Mouse (Mus musculus): ENCODE measurements around the gene Cdc42ep4. TPM values are rescaled to one million over a fixed set of nuclear protein-coding genes. Genes with fewer than 3 reads are reported as not detected.

Gene Cdc42ep4
- 37.6 TPM for polyA plus RNA-seq (2021)

- H3K27me3 ChIP-seq: no peaks in the 10 kb centered on the region
- peak; percentile 90 for ATAC-seq
- DNase-seq (ENCODE audit: low read depth, low spot score): no peak
- no peak for TF ChIP-seq CTCF (IDR thresholded peaks at IDR 0.05)
- in situ Hi-C loops (cut with MboI; ENCODE audit: low pct_unique_long_range_greater_than_20kb): no loop called here
- ChIA-PET POLR2A (interaction anchor here (0.6 to 1.5 kb wide), 3 partner anchors 22 to 59 kb away, joined by 3 to 5 read pairs (median 3); no protein-coding TSS in a partner anchor), CTCF (interaction anchor here (0.9 to 1.0 kb wide), 2 partner anchors 8 to 59 kb away, joined by 3 to 4 read pairs; no protein-coding TSS in a partner anchor)
These were observed at the start of gene Cdc42ep4 for GRCm38 (mm10) chr11:113751484-113752084. Gene Cdc42ep4 (minus strand): TSS chr11:113751881.

- ChIA-PET POLR2A (no interaction called here), CTCF (no interaction called here)
- no peak for ATAC-seq
- in situ Hi-C loops (cut with MboI; ENCODE audit: low pct_unique_long_range_greater_than_20kb): no loop called here
- no peak for DNase-seq (ENCODE audit: low read depth, low spot score)
- TF ChIP-seq CTCF (IDR thresholded peaks at IDR 0.05): no peak
- H3K27me3 ChIP-seq: no peaks in the 10 kb centered on the region
These were observed 48.3 kb upstream of the Cdc42ep4 start for GRCm38 (mm10) chr11:113800026-113800425.

GRCm38 (mm10) chr11:113799041-113799447 lies 47.4 kb upstream of the Cdc42ep4 start:
- no peaks in the 10 kb centered on the region for H3K27me3 ChIP-seq
- in situ Hi-C loops (cut with MboI; ENCODE audit: low pct_unique_long_range_greater_than_20kb): no loop called here
- ChIA-PET POLR2A (no interaction called here), CTCF (no interaction called here)
- no peak for ATAC-seq
- no peak for DNase-seq (ENCODE audit: low read depth, low spot score)
- no peak for TF ChIP-seq CTCF (IDR thresholded peaks at IDR 0.05)

- DNase-seq (ENCODE audit: low read depth, low spot score) (no peak), ATAC-seq (no peak)
- ChIA-PET POLR2A (no interaction called here), CTCF (no interaction called here)
- no peak for TF ChIP-seq CTCF (IDR thresholded peaks at IDR 0.05)
- H3K27me3 ChIP-seq: no peaks in the 10 kb centered on the region
- in situ Hi-C loops (cut with MboI; ENCODE audit: low pct_unique_long_range_greater_than_20kb): no loop called here
These were observed 46.3 kb upstream of the Cdc42ep4 start for GRCm38 (mm10) chr11:113798011-113798410.

- POLR2A ChIA-PET: interaction anchor here (0.6 kb wide), 1 partner anchor 9 kb away, joined by 3 read pairs; no protein-coding TSS in a partner anchor
- in situ Hi-C loops (cut with MboI; ENCODE audit: low pct_unique_long_range_greater_than_20kb): no loop called here
- no peak for TF ChIP-seq CTCF (IDR thresholded peaks at IDR 0.05)
- CTCF ChIA-PET: interaction anchor here (1.0 to 1.7 kb wide), 2 partner anchors 14 to 22 kb away, joined by 4 read pairs; no protein-coding TSS in a partner anchor
- no peaks in the 10 kb centered on the region for H3K27me3 ChIP-seq
- no peak for ATAC-seq
- no peak for DNase-seq (ENCODE audit: low read depth, low spot score)
These were observed 45.6 kb upstream of the Cdc42ep4 start for GRCm38 (mm10) chr11:113797014-113797983.

GRCm38 (mm10) chr11:113795846-113796245 lies 44.2 kb upstream of the Cdc42ep4 start:
- ChIA-PET POLR2A (no interaction called here), CTCF (interaction anchor here (1.0 to 1.7 kb wide), 2 partner anchors 15 to 20 kb away, joined by 4 read pairs; no protein-coding TSS in a partner anchor)
- ATAC-seq: no peak
- DNase-seq (ENCODE audit: low read depth, low spot score): no peak
- no peak for TF ChIP-seq CTCF (IDR thresholded peaks at IDR 0.05)
- in situ Hi-C loops (cut with MboI; ENCODE audit: low pct_unique_long_range_greater_than_20kb): no loop called here
- H3K27me3 ChIP-seq: no peaks in the 10 kb centered on the region

- TF ChIP-seq CTCF (IDR thresholded peaks at IDR 0.05): no peak
- H3K27me3 ChIP-seq: no peaks in the 10 kb centered on the region
- in situ Hi-C loops (cut with MboI; ENCODE audit: low pct_unique_long_range_greater_than_20kb): no loop called here
- ChIA-PET CTCF (no interaction called here), POLR2A (no interaction called here)
- ATAC-seq: no peak
- DNase-seq (ENCODE audit: low read depth, low spot score): no peak
These were observed 39.9 kb upstream of the Cdc42ep4 start for GRCm38 (mm10) chr11:113791357-113792215.

- ChIA-PET POLR2A (no interaction called here), CTCF (no interaction called here)
- DNase-seq (ENCODE audit: low read depth, low spot score) (no peak), ATAC-seq (no peak)
- no peaks in the 10 kb centered on the region for H3K27me3 ChIP-seq
- no peak for TF ChIP-seq CTCF (IDR thresholded peaks at IDR 0.05)
- in situ Hi-C loops (cut with MboI; ENCODE audit: low pct_unique_long_range_greater_than_20kb): no loop called here
These were observed 37.4 kb upstream of the Cdc42ep4 start for GRCm38 (mm10) chr11:113789101-113789500.

- no peak for DNase-seq (ENCODE audit: low read depth, low spot score)
- H3K27me3 ChIP-seq: no peaks in the 10 kb centered on the region
- POLR2A ChIA-PET: interaction anchor here (0.6 kb wide), 1 partner anchor 9 kb away, joined by 3 read pairs; no protein-coding TSS in a partner anchor
- CTCF ChIA-PET: no interaction called here
- TF ChIP-seq CTCF (IDR thresholded peaks at IDR 0.05): no peak
- in situ Hi-C loops (cut with MboI; ENCODE audit: low pct_unique_long_range_greater_than_20kb): no loop called here
- no peak for ATAC-seq
These were observed 36.6 kb upstream of the Cdc42ep4 start for GRCm38 (mm10) chr11:113788183-113788789.
